Mouse (Mus musculus) kidney, adult 2 months (tissue): ENCODE measurements at regions not wholly inside any gene's neighbourhood (a gene's known extent, or its start where the extent isn't known, plus 50 kb on each side); places are given as distances from the start of the nearest gene placed in this dataset.

Experiments
- CTCF ChIP-seq: fragments of 200-500 bp; conservative IDR thresholded peaks from 2 replicates; pipeline ENCODE4 v1.5.1; 2011; ENCODE audit warnings: low read depth, mild to moderate bottlenecking, control low read depth, low read length, moderate library complexity, mixed read lengths; ENCODE audit not compliant: insufficient read depth, insufficient read length
- POLR2A ChIP-seq: fragments of 200-500 bp; IDR thresholded peaks from one replicate; pipeline ENCODE4 v1.6.1; 2011; ENCODE audit warnings: low read depth, low read length, control low read depth

GRCm38 (mm10) chr1:7308952-7309617 is 2501.4 kb downstream of the Gm37988 start:
- TF ChIP-seq POLR2A (no peak), CTCF (no peak)
